Mouse (Mus musculus) adrenal gland, postnatal 4 days (tissue): ENCODE results near the gene Pgam2. TPM values are rescaled to one million over a fixed set of nuclear protein-coding genes. Genes with fewer than 3 reads are reported as not detected.

Experiments
- DNase-seq, 2 experiments: peaks; one replicate each; pipeline ENCODE4 v3.0.0; 2021 to 2022; ENCODE audit warnings: low spot score in 2 of 2, mixed read lengths in 2 of 2
- total RNA-seq, 2 experiments: library from RNA; stranded (reverse); gene quantifications; 2 replicates each; pipeline ENCODE4 v1.2.3; 2021

Pgam2 gene
- total RNA-seq, 2 experiments from 2014 or later, result 21.8 to 42.5 TPM

DNA sequence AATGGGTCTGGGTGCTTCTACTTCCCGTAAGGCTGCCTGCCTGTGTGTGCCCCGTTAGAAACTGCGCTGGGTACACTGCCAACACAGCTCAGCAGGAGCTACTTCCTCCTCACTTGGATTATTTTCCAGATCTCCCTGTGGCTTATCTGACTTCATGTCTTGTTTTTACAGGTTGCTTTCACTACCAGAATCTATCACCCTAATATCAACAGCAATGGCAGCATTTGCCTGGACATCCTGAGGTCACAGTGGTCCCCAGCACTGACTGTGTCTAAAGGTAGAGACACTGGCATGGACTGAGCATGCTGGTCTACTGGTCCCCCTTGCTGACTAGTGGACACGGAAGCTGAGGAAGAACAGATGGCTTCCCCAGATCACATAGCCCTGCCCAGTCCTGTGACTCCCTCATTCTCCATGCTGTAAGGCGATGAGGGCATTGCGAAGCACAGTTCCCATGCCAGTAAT is 23.5 kb downstream of the Pgam2 start:
- no peak for DNase-seq

DNA sequence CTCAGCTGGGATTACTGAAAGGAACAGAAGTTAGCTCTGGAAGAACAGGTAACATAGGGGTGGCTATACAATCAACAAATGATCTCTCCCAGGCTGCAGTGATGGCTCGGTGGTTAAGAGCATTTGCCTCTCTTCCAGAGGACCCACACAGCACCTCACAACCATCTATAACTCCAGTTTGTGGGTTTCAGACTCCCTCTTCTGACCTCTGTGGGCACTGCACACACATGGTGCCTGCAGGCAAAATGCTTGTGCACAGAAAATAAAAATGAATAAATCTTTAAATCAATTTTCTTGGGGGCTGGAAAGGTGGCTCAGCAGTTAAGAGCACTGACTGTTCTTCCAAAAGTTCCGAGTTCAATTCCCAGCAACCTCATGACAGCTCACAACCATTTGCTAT is 25.1 kb downstream of the Pgam2 start:
- DNase-seq, result no peak

DNA sequence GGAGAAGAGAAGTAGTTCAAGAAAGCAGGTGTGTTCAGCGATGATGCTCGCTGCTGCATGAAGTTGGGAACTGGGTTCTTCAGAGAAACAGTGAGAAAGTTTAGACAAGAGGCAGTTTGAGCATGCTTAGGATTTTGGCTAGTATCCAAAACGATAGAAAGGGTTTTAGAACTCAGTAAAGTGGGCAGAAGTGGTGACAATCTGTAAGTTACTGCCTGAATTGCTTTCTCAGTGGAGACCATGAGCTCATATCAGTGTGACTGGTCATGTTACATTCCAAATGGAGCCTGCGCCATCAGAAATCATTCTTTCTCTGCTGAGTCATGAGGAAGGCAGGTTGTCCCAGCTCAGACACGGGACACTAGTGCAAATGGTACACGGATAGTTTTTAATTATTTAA is 37.5 kb downstream of the Pgam2 start:
- no peak for DNase-seq

DNA sequence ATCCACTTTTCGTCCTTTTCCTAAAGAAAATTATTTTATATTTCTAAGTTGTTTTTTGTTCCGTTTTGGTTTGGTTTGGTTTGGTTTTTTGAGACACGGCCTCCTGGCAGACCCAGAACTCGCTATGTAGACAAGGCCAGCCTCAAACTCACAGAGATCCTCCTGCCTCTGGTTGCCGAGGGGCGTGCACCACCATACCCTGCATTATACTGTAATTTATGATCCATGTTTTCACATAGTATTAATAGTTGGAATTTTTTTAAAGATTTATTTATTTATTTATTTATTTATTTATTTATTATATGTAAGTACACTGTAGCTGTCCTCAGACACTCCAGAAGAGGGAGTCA is 40.9 kb downstream of the Pgam2 start:
- DNase-seq, result no peak

GRCm38 (mm10) chr11:5761820-5762632 is 41.5 kb downstream of the Pgam2 start, which contains the start of gene Urgcp:
Gene Urgcp, minus strand, starts transcription at chr11:5762376.
- DNase-seq, result peak; percentile 83 to 89

DNA sequence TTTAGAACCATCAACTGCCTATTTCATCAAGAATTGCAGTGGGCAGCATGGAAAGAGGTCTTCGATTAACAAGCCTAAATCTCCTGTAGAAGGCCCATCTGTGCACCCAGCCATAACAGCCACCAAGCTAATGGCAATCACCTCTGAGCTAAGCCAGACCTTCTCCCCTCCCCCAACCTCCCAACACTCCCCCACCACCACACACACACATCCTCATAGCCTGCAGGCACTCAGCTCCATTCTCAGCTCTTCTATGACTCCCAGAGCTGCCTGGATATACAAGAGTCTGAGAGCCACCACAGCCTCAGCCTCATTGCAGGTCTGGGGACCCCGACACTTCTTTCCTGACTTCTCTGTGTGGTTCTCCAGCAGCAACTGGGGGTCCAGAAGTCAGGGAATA is 49.8 kb downstream of the Pgam2 start:
- DNase-seq, result no peak

Other genes with a start within 250 kb of the Pgam2 start
- gene Ankrd36, start 234.0 kb downstream of the Pgam2 start, total RNA-seq, result not detected
- gene Mrps24, start 88.1 kb downstream of the Pgam2 start, total RNA-seq, result 100 to 1,000 TPM; 118 to 121 TPM
- 10 to 100 TPM; 50.6 to 56.8 TPM for gene Urgcp, start 41.4 kb downstream of the Pgam2 start, total RNA-seq
- gene Dbnl, start 15.2 kb downstream of the Pgam2 start, total RNA-seq, result 10 to 100 TPM; 64.8 to 72.0 TPM
- gene Polm, start 34.3 kb upstream of the Pgam2 start, total RNA-seq, result 10 to 100 TPM; 15.9 to 18.3 TPM
- gene Aebp1, start 58.2 kb upstream of the Pgam2 start, total RNA-seq, result 100 to 1,000 TPM; 293 to 325 TPM
- gene Pold2, start 74.6 kb upstream of the Pgam2 start, total RNA-seq, result 10 to 100 TPM; 61.2 to 78.6 TPM
- under 1 TPM; 0.56 to 0.76 TPM for gene Myl7, start 95.0 kb upstream of the Pgam2 start, total RNA-seq
- gene Gck, start 146.3 kb upstream of the Pgam2 start, total RNA-seq, result 1 to 10 TPM; 5.1 to 6.3 TPM
- 10 to 100 TPM; 97.9 to 98.2 TPM for gene Ykt6, start 152.0 kb upstream of the Pgam2 start, total RNA-seq